Mouse (Mus musculus): Measurements from ENCODE around the gene Vgll4. TPM values are rescaled to one million over a fixed set of nuclear protein-coding genes. Genes with fewer than 3 reads are reported as not detected.
A peak's percentile ranks its signal among the peaks of the same experiment; 100 is the strongest.

Gene Vgll4
- polyA plus RNA-seq, 1 experiment from 2014 or later = 83.0 TPM

- no peak for ATAC-seq (ENCODE audit: low FRiP score, low TSS enrichment)
- Histone ChIP-seq H3K36me3 (ENCODE audit: control insufficient read depth, insufficient read depth, low read length) (no peaks in the 10 kb centered on the region), H3K27me3 (ENCODE audit: control insufficient read depth, insufficient read depth, low read length) (no peaks in the 10 kb centered on the region), H3K27ac (ENCODE audit: low read depth, low read length) (peak overlapping the region; percentile 92), H3K4me2 (replicated peaks; ENCODE audit: low read depth, low read length) (peak overlapping the region; percentile 66), H3K9ac (ENCODE audit: low read depth, low read length) (peak overlapping the region; percentile 93), H3K9me3 (ENCODE audit: control insufficient read depth, low read length) (no peaks in the 10 kb centered on the region; the same call in 1 of the 2 replicates), H3K4me1 (ENCODE audit: control insufficient read depth, insufficient read depth, low read length) (peaks cover 39% of the 10 kb centered on the region), H3K4me3 (ENCODE audit: low read length) (peak overlapping the region; percentile 56)
- WGBS = 2% methylated on average over 17 of the region's 17 CpGs
Measured at GRCm38 (mm10) chr6:114920523-114921445, 49.0 kb downstream of the Vgll4 start.

GRCm38 (mm10) chr6:114919670-114920313, 50.0 kb downstream of the Vgll4 start:
- Histone ChIP-seq H3K36me3 (ENCODE audit: control insufficient read depth, insufficient read depth, low read length) (no peaks in the 10 kb centered on the region), H3K4me1 (ENCODE audit: control insufficient read depth, insufficient read depth, low read length) (peaks cover 49% of the 10 kb centered on the region), H3K4me2 (replicated peaks; ENCODE audit: low read depth, low read length) (peak overlapping the region; percentile 66), H3K27ac (ENCODE audit: low read depth, low read length) (peak overlapping the region; percentile 92), H3K9ac (ENCODE audit: low read depth, low read length) (peak overlapping the region; percentile 93), H3K4me3 (ENCODE audit: low read length) (peak overlapping the region; percentile 56), H3K27me3 (ENCODE audit: control insufficient read depth, insufficient read depth, low read length) (no peaks in the 10 kb centered on the region), H3K9me3 (ENCODE audit: control insufficient read depth, low read length) (no peaks in the 10 kb centered on the region; the same call in 1 of the 2 replicates)
- ATAC-seq (ENCODE audit: low FRiP score, low TSS enrichment) = no peak
- 8% methylated on average over 9 of the region's 9 CpGs for WGBS

- 47% methylated on average over 9 of the region's 9 CpGs for WGBS
- Histone ChIP-seq H3K27ac (ENCODE audit: low read depth, low read length) (no peak overlapping the region; the same call in 1 of the 2 replicates), H3K4me2 (replicated peaks; ENCODE audit: low read depth, low read length) (peak overlapping the region; percentile 66), H3K4me3 (ENCODE audit: low read length) (peak overlapping the region; percentile 56), H3K27me3 (ENCODE audit: control insufficient read depth, insufficient read depth, low read length) (no peaks in the 10 kb centered on the region), H3K9ac (ENCODE audit: low read depth, low read length) (peak overlapping the region; percentile 93), H3K36me3 (ENCODE audit: control insufficient read depth, insufficient read depth, low read length) (no peaks in the 10 kb centered on the region), H3K9me3 (ENCODE audit: control insufficient read depth, low read length) (no peaks in the 10 kb centered on the region; the same call in 1 of the 2 replicates), H3K4me1 (ENCODE audit: control insufficient read depth, insufficient read depth, low read length) (peaks cover 54% of the 10 kb centered on the region)
- ATAC-seq (ENCODE audit: low FRiP score, low TSS enrichment) = no peak
Measured at GRCm38 (mm10) chr6:114918994-114919393, 50.8 kb downstream of the Vgll4 start.

GRCm38 (mm10) chr6:114917770-114918635, 51.8 kb downstream of the Vgll4 start:
- Histone ChIP-seq H3K9ac (ENCODE audit: low read depth, low read length) (peak overlapping the region; percentile 42; the same call in 1 of the 2 replicates), H3K9me3 (ENCODE audit: control insufficient read depth, low read length) (no peaks in the 10 kb centered on the region; the same call in 1 of the 2 replicates), H3K36me3 (ENCODE audit: control insufficient read depth, insufficient read depth, low read length) (no peaks in the 10 kb centered on the region), H3K27me3 (ENCODE audit: control insufficient read depth, insufficient read depth, low read length) (no peaks in the 10 kb centered on the region), H3K4me1 (ENCODE audit: control insufficient read depth, insufficient read depth, low read length) (peaks cover 64% of the 10 kb centered on the region), H3K4me2 (replicated peaks; ENCODE audit: low read depth, low read length) (peak overlapping the region; percentile 66), H3K4me3 (ENCODE audit: low read length) (peak overlapping the region; percentile 56; the same call in 1 of the 2 replicates), H3K27ac (ENCODE audit: low read depth, low read length) (peak overlapping the region; percentile 44; the same call in 1 of the 2 replicates)
- ATAC-seq (ENCODE audit: low FRiP score, low TSS enrichment) = no peak
- WGBS = 43% methylated on average over 14 of the region's 14 CpGs

GRCm38 (mm10) chr6:114917129-114917528, 52.7 kb downstream of the Vgll4 start:
- 26% methylated on average over 11 of the region's 11 CpGs for WGBS
- Histone ChIP-seq H3K27ac (ENCODE audit: low read depth, low read length) (peak overlapping the region; percentile 67; the same call in 1 of the 2 replicates), H3K36me3 (ENCODE audit: control insufficient read depth, insufficient read depth, low read length) (no peaks in the 10 kb centered on the region), H3K4me2 (replicated peaks; ENCODE audit: low read depth, low read length) (peak overlapping the region; percentile 66), H3K27me3 (ENCODE audit: control insufficient read depth, insufficient read depth, low read length) (no peaks in the 10 kb centered on the region), H3K4me1 (ENCODE audit: control insufficient read depth, insufficient read depth, low read length) (peaks cover 72% of the 10 kb centered on the region), H3K9ac (ENCODE audit: low read depth, low read length) (0 out of 2 replicates have a peak overlapping the region, but pooled peaks have one; percentile 5), H3K9me3 (ENCODE audit: control insufficient read depth, low read length) (no peaks in the 10 kb centered on the region; the same call in 1 of the 2 replicates), H3K4me3 (ENCODE audit: low read length) (peak overlapping the region; percentile 7)
- no peak for ATAC-seq (ENCODE audit: low FRiP score, low TSS enrichment)

- WGBS = 3% methylated on average over 5 of the region's 5 CpGs
- H3K27ac ChIP-seq (ENCODE audit: low read depth, low read length) = peak overlapping the region; percentile 67
- no peaks in the 10 kb centered on the region for H3K36me3 ChIP-seq (ENCODE audit: control insufficient read depth, insufficient read depth, low read length)
- H3K9me3 ChIP-seq (ENCODE audit: control insufficient read depth, low read length) = no peaks in the 10 kb centered on the region; the same call in 1 of the 2 replicates
- H3K4me2 ChIP-seq (replicated peaks; ENCODE audit: low read depth, low read length) = peak overlapping the region; percentile 66
- ATAC-seq (ENCODE audit: low FRiP score, low TSS enrichment) = no peak
- H3K9ac ChIP-seq (ENCODE audit: low read depth, low read length) = peak overlapping the region; percentile 34; the same call in 1 of the 2 replicates
- H3K4me3 ChIP-seq (ENCODE audit: low read length) = peak overlapping the region; percentile 28
- peaks cover 77% of the 10 kb centered on the region for H3K4me1 ChIP-seq (ENCODE audit: control insufficient read depth, insufficient read depth, low read length)
- no peaks in the 10 kb centered on the region for H3K27me3 ChIP-seq (ENCODE audit: control insufficient read depth, insufficient read depth, low read length)
Measured at GRCm38 (mm10) chr6:114916715-114916992, 53.1 kb downstream of the Vgll4 start.

- peak overlapping the region; percentile 34; the same call in 1 of the 2 replicates for H3K9ac ChIP-seq (ENCODE audit: low read depth, low read length)
- H3K4me1 ChIP-seq (ENCODE audit: control insufficient read depth, insufficient read depth, low read length) = peaks cover 78% of the 10 kb centered on the region
- no peaks in the 10 kb centered on the region for H3K36me3 ChIP-seq (ENCODE audit: control insufficient read depth, insufficient read depth, low read length)
- H3K9me3 ChIP-seq (ENCODE audit: control insufficient read depth, low read length) = no peaks in the 10 kb centered on the region; the same call in 1 of the 2 replicates
- ATAC-seq (ENCODE audit: low FRiP score, low TSS enrichment) = no peak
- H3K4me2 ChIP-seq (replicated peaks; ENCODE audit: low read depth, low read length) = peak overlapping the region; percentile 66
- peak overlapping the region; percentile 67 for H3K27ac ChIP-seq (ENCODE audit: low read depth, low read length)
- 32% methylated on average over 19 of the region's 19 CpGs for WGBS
- no peaks in the 10 kb centered on the region for H3K27me3 ChIP-seq (ENCODE audit: control insufficient read depth, insufficient read depth, low read length)
- peak overlapping the region; percentile 28 for H3K4me3 ChIP-seq (ENCODE audit: low read length)
Measured at GRCm38 (mm10) chr6:114915915-114916714, 53.7 kb downstream of the Vgll4 start.

Measured in kidney, embryonic 14.5 days (tissue).